Mouse (Mus musculus) kidney, adult 18-20 months (tissue): ENCODE results near the gene Zfyve26.
"Not testable (repeated sequence)": the region's sequence is repeated elsewhere in the genome, so short reads cannot be mapped to it uniquely, and the experiment has no call there.

Experiments
- DNase-seq: peaks from one replicate; pipeline ENCODE4 v3.0.0; 2021

The Zfyve26 gene

GRCm38 (mm10) chr12:79296126-79296816 is at the start of gene Zfyve26:
Gene Zfyve26, minus strand, starts transcription at chr12:79296304.
- DNase-seq = peak; percentile 93

- no peak for DNase-seq
Measured at GRCm38 (mm10) chr12:79341291-79341845, 45.3 kb upstream of the Zfyve26 start.

DNA sequence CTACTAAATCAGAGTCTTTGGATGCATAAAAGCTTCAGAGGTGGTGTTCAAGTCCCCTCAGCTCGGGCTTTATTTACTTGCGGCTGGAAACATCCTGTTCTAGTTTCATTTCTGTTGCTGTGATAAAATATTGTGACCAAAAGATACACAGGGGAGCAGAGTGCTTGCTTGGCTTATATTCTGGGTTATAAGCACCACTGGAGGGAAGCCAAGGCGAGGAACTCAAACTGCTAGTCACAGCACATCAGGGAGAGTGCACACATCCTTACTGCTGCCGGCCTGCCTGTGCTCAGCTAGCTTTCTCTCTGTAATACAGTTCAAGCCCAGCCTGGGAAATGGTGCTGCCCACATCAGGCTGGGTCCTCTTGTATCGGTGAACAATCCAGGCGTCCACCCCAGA is 44.4 kb upstream of the Zfyve26 start:
- DNase-seq = no peak

- no peak for DNase-seq
Measured at GRCm38 (mm10) chr12:79338791-79339190, 42.7 kb upstream of the Zfyve26 start.

GRCm38 (mm10) chr12:79331722-79332121 is 35.6 kb upstream of the Zfyve26 start:
- no peak for DNase-seq

- no peak for DNase-seq
Measured at GRCm38 (mm10) chr12:79330571-79330970, 34.5 kb upstream of the Zfyve26 start.

DNA sequence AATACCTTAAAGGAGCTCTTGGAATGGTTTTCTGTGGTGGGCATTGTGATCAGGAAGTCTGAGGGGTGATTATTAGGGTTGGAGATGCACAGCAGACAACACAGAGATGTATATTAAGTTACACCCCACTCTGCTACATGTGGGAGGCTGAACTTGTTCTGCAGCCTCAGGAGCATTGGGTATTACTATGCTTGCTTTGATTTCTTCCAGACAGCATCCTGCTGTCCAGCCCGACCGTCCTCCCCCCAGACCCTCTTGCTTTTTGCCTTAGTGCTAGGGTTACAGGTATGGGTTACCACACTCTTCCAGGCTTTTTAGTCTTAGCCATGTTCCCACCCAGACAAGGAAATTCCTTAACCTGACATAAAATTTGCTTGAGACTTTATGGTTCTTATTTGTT is 31.8 kb upstream of the Zfyve26 start:
- DNase-seq = no peak

DNA sequence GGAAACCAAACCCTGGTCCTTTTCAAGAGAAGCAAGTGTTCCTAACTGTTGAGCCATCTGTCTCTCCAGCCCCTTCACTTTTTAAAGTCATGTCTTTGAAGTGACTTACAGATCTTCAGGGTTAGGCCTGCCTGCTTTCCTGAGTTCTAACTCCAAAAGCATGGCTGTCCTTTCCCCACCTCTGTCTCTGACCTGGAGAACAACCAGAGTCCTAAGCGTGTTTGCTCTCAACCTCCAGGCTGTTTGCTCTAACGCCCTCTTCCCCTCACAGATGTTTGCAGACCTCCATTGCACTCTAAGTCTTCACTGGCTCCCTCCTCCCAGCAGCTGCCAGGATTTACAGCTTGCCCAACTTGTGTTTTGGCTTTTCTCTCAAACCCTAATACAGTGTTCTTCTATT is 30.6 kb upstream of the Zfyve26 start:
- no peak for DNase-seq

GRCm38 (mm10) chr12:79326236-79326635 is 30.1 kb upstream of the Zfyve26 start:
- no peak for DNase-seq

- DNase-seq = not testable (repeated sequence)
Measured at GRCm38 (mm10) chr12:79322539-79322938, 26.4 kb upstream of the Zfyve26 start.

GRCm38 (mm10) chr12:79320895-79321294 is 24.8 kb upstream of the Zfyve26 start:
- DNase-seq = no peak

DNA sequence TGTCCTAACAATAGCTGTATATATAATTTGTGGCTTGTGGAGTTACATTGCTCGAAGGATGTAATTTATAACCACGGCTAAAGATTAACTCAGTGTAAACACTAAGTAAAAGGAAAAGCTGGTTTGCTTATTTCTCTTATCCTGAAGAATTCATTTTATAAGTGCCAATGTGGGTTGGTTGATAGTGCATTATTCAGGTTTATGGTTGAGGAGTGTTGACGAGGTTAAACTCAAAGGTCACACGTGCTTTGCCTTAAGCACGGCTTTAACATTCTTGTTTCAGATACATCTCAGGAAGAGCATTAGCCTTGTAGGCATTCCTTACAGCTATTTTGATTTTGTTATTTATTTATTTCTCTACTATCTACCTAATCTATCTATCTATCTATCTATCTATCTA is 21.2 kb upstream of the Zfyve26 start:
- DNase-seq = no peak

DNA sequence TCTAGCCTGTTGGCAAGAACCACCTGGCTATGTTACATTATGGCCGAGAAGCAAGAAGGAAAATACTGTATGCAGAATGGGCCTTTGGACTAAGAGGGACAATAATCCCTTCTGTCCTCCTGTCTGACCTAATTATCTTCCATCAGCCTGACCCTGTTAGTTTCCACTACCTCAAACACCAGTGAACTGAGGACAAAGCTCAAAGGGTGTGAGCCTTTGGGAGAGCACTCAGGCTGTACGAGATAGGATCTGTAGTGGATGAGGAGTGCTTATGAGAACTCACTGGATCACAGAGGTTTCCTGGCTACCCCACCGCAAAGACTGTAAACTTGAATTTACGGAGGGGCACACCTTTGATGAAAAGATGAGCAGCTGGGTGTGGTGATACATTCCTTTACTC is 17.6 kb upstream of the Zfyve26 start:
- no peak for DNase-seq

DNA sequence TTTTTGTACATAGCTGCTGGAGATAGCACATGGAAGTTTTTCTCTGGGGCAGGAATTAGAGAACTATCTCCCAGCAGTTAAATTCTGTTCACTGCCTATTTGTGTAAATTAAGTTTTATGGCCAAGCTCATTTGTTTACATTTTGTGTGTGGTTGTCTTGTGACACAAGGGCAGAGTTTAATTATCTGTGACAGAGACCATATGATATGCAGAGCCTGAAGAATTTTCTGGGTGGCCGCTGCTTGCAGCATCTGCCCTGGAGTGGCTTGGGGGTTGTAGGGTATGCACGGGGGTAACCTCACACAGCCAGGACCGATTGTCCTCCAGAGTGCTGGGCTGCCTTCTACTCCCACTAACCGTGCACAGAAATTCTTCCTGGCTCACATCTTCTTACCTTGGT is 9.9 kb upstream of the Zfyve26 start:
- no peak for DNase-seq

DNA sequence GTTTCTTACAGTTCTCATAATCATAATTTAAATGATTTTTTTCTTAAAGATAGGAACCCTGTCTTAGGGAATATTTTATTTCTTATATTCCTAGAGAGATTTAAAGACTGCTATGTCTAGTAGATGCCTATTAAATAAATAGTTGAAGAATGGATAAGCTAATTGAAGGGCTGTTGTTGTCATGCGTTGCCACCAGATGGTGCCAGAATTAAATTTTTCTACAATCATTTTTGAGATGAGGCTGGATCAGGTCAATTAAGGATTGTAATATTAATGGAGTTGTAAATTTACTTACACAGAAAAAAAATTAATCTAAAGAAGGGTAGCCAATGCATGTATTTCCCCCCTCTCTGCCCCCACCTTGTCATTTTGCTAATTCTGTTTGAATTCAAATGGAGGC is 9.0 kb upstream of the Zfyve26 start:
- no peak for DNase-seq

DNA sequence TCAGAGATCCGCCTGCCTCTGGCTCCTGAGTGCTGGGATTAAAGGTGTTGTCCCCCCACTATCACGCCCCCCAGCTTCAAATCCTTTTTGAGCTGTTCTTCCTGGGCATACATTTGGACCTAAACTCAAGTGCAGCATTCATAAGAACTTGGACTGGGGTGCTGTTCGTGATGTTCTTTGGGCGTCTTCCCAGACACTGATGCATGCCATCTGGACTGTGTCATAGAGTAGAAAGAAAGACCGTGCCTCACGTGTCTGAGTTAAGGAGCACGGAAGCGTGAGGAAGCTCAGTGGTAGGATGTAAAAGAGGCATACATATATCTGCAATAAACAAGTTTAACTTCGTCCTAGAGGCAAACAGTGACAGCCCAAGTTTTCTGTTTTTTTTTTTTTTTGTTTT is 5.7 kb upstream of the Zfyve26 start:
- peak; percentile 16 for DNase-seq

DNA sequence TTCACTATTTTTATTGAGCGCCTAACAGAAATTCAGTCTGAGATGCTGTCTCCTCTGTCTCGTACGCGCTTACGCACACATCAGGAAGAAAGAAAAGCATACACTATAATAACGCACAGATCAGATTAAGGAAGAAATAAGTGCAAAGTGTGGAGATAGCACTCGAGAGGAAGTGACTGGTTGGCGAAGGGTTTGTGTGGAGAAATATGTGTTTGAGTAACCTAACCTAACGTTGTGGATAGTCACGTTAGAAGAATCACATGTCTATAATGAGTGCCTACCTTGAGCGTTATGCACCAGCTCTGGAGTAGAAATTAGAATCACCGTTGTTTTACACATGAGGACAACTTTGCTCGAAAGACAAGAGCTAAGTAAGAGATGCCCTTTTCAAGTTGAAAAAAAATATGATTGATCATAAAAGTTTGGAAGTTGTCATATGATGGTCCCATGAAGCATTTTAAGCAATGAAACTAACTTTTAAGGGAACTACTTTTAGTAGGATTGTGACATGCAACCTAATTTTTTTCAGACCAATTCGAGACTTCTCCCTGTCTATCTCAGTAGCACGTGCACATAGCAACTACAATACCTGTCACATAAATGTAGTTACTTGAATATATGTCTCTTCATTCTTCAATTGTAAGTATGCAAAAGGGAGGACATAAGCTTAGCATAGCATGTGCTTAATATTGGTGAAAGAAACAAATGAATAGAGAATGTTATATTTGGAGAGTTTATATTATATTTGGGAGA is 2.0 kb upstream of the Zfyve26 start:
- DNase-seq = no peak

DNA sequence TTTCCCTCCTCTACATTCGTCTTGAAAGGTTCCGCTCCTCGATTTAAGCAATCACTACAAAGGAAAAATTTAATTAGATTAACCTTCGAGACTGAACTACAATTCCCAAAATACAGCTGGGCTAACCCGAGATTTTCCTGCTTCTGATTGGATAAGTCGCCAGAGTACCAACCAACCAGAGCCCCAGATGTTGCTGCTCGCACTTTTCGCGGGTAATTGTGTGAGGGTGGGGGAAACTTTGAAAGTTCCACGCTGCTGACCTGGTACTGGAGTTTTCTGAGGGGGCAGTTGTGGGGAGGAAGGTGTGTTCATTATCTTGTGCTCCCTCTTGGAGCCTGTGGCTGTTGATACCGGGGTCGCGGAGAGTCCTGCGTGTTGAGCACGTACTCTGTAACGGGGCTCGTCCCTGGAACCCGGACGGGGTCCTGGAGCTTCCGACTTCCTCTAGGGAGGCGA is 1.0 kb upstream of the Zfyve26 start, which contains the start of gene Rad51b:
Gene Rad51b, plus strand, starts transcription at position 162 of the 456 bp plus-strand sequence.
- DNase-seq = peak; percentile 68

GRCm38 (mm10) chr12:79292874-79293273 is 3.2 kb downstream of the Zfyve26 start:
- peak; percentile 11 for DNase-seq

DNA sequence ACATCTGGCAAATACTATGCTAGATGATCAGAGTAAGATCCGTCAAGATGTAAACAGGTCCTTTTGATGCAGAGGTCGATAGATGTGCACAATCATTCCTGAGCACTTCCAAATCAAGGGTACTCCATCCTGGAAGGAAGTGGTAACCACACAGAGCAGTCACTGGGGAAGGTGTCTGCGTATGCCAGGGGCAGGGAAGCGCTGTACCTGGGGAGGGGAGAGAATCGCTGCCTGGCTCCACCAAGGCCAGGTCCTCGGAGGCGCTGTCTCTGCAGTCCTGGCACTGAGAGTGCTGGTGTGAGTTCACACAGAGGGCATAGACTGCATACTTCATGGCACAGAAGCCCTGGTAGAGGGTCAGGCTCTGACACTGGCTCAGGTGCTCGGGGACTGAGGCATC is 13.5 kb downstream of the Zfyve26 start:
- DNase-seq = no peak

GRCm38 (mm10) chr12:79279513-79280115 is 16.5 kb downstream of the Zfyve26 start:
- no peak for DNase-seq

GRCm38 (mm10) chr12:79272604-79273003 is 23.5 kb downstream of the Zfyve26 start:
- no peak for DNase-seq

DNA sequence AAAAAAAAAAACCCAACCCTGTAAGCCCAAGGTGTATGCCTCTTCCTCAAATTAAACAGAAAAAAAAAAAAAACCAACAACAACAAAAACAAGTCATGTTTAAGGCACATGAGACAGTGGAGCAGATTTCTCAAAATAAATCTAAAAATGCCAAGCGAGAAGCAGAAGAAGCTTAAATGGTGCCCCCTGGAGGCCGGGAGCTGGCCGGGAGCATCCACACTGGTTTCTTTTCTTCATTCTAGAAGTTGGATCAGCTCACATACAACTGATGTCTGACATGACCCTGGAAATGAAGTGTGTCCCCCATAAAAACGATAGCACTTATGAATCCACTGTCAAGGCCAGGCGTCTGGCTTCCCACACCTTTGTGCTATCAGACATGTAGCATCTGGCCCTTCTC is 35.1 kb downstream of the Zfyve26 start:
- peak; percentile 35 for DNase-seq

- DNase-seq = no peak
Measured at GRCm38 (mm10) chr12:79260154-79260553, 36.0 kb downstream of the Zfyve26 start.
